Mouse (Mus musculus): Measurements from ENCODE around the gene Adam1b.

DNA sequence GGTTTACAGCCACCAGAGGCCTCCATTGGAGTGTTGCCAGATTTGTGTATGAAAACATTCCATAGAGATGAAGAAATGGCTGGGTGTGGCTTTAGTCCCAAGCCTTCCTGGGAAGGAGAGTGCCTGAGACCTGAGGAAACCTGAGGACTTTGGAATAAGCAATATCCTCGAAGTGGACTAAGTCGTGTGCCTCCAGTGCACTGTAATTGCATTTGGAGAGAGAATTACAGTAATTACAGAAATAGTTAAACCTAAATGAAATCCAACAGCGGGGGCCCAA is 48.8 kb downstream of the Adam1b start:
- TF ChIP-seq CTCF (IDR thresholded peaks at IDR 0.05; ENCODE audit: insufficient read depth, low read depth, low read length) (no peak), POLR2A (IDR thresholded peaks at IDR 0.05; ENCODE audit: insufficient read depth, low read depth, low read length) (no peak)
